8 mouse cellular contexts compared by ENCODE assay signal in the genomic region with DNA sequence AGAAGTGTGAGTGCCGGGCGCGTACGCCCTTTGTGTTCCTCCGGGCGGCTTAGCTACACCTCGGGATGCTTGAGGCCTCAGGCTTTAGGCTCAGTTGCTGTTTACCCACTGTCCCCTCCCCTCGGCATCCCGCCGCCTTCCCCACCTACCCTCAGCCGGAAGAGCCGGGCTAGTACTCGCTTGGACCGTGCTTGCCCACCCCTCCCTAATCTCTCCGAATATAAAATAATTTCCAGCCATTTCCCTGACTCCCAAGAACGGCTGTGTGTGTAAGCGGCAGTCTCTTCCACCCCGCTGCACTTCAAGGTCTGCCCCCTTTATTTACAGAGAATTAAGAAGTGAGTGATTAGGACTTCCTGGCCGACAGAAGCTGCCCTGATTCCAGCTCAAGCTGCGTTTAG. TPM values are rescaled to one million over a fixed set of nuclear protein-coding genes. Genes with fewer than 3 reads are reported as not detected.
DNase-seq lines count a peak whose midpoint lies in the region; ATAC-seq lines count a peak whose summit lies in the region.

No protein-coding gene starts in this region.

- WGBS in midbrain, embryonic 13.5 days, result under 1% methylated on average over 20 of the region's 20 CpGs

- no peak for ATAC-seq in midbrain, embryonic 13.5 days

- intact Hi-C loops in gastrocnemius, postnatal 36 days (cut with DNase I), result no loop called here
- intact Hi-C loops in left cerebral cortex, postnatal 10 days (cut with DNase I), result loop anchor here (10.0 kb wide), 1 partner anchor 407 kb away; no protein-coding TSS in a partner anchor

- peak overlapping the region; percentile 71 for H3K4me3 ChIP-seq in midbrain, embryonic 13.5 days (replicated peaks)

- no peaks in the 10 kb centered on the region for H3K36me3 ChIP-seq in midbrain, embryonic 13.5 days

- H3K9ac ChIP-seq in midbrain, embryonic 13.5 days (replicated peaks), result peak overlapping the region; percentile 95

- peaks cover 47% of the 10 kb centered on the region for H3K4me1 ChIP-seq in midbrain, embryonic 13.5 days (replicated peaks)

- H3K4me2 ChIP-seq in midbrain, embryonic 13.5 days (replicated peaks), result peak overlapping the region; percentile 71

- peak overlapping the region; percentile 95 for H3K27ac ChIP-seq in midbrain, embryonic 13.5 days

- H3K9me3 ChIP-seq in midbrain, embryonic 13.5 days, result no peaks in the 10 kb centered on the region

- peaks cover 26% of the 10 kb centered on the region for H3K27me3 ChIP-seq in midbrain, embryonic 13.5 days

- DNase-seq in right cerebral cortex, postnatal 4 days, result peak; percentile 44
- no peak for DNase-seq in right cerebral cortex, postnatal 25 days
- DNase-seq in gastrocnemius, postnatal 36 days, result peak; percentile 14 to 29
- DNase-seq in kidney, postnatal 25 days, result peak; percentile 39 to 63
- no peak for DNase-seq in layer of hippocampus, postnatal 14 days (ENCODE audit: low spot score in 2 of 2)
- DNase-seq in left cerebral cortex, postnatal 10 days (ENCODE audit: extremely low spot score in 1 of 2, low spot score in 2 of 2), result no peak
- DNase-seq in layer of hippocampus, adult 9-11 months, result no peak

RNA-seq across cellular contexts. Expression of a gene that starts 3.4 kb away (rescaled TPM):
- total RNA-seq in gastrocnemius, postnatal 36 days (2021), result under 1 TPM; 0.86 to 0.97 TPM
- polyA plus RNA-seq in midbrain, embryonic 13.5 days (2015; fragmentation: Nextera tagmentation; extraction: Ambion mirVana), result 69.4 and 79.0 TPM in 2 replicates
- 10 to 100 TPM; 34.6 to 34.8 TPM for total RNA-seq in layer of hippocampus, postnatal 14 days (2021)
- 100 to 1,000 TPM in 1 of 2 experiments, 10 to 100 TPM in 1; 98.2 to 110 TPM for total RNA-seq in left cerebral cortex, postnatal 10 days (2021)

Comparison
In these comparisons a context has a peak if more than half of its experiments do, and no peak if none do; other contexts are left out.
1. DNase-seq: peak in right cerebral cortex, postnatal 4 days (single experiment), gastrocnemius, postnatal 36 days (2 of 2) and kidney, postnatal 25 days (2 of 2); none in right cerebral cortex, postnatal 25 days (single experiment), layer of hippocampus, postnatal 14 days (0 of 2), left cerebral cortex, postnatal 10 days (0 of 2) and layer of hippocampus, adult 9-11 months (single experiment).
2. RNA of a gene that starts 3.4 kb away (total RNA-seq): 98.2 to 110 TPM in left cerebral cortex, postnatal 10 days and 34.6 to 34.8 TPM in layer of hippocampus, postnatal 14 days; 0.86 to 0.97 TPM in gastrocnemius, postnatal 36 days; every median in the first group is over 10 times any median in the second.